Mouse (Mus musculus) stomach, embryonic 16.5 days (tissue): ENCODE measurements around the gene Rftn1. TPM values are rescaled to one million over a fixed set of nuclear protein-coding genes. Genes with fewer than 3 reads are reported as not detected.

Experiments used
- ATAC-seq: fragments of 200-750 bp; cut with Nextera tagmentation; 2 replicates; pipeline ENCODE4 v1.8.0; 2017; ENCODE audit warnings: moderate number of reproducible peaks, moderate TSS enrichment; ENCODE audit not compliant: insufficient read depth, low FRiP score
- H3K27ac ChIP-seq: fragments of 300-500 bp; sonication (generic); 2 replicates; pipeline ENCODE4 v1.5.1; 2014; ENCODE audit warnings: low read length
- H3K27me3 ChIP-seq: fragments of 300-500 bp; sonication (generic); 2 replicates; pipeline ENCODE4 v1.6.1; 2014; ENCODE audit warnings: low read length, control low read depth, mixed read lengths; ENCODE audit not compliant: control insufficient read depth, insufficient read depth
- H3K36me3 ChIP-seq: fragments of 300-500 bp; sonication (generic); 2 replicates; pipeline ENCODE4 v1.6.1; 2014; ENCODE audit warnings: low read length; ENCODE audit not compliant: control insufficient read depth, insufficient read depth
- H3K4me1 ChIP-seq: fragments of 300-500 bp; sonication (generic); 2 replicates; pipeline ENCODE4 v1.6.1; 2014; ENCODE audit warnings: low read length, control low read depth, mixed read lengths; ENCODE audit not compliant: control insufficient read depth, insufficient read depth
- H3K4me2 ChIP-seq: fragments of 300-500 bp; sonication (generic); 2 replicates; pipeline ENCODE4 v1.6.1; 2014; ENCODE audit warnings: low read depth, low read length, mixed read lengths
- H3K4me3 ChIP-seq: fragments of 300-500 bp; sonication (generic); replicated peaks from 2 replicates; pipeline ENCODE4 v1.5.1; 2014; ENCODE audit warnings: mild to moderate bottlenecking, low read length
- H3K9ac ChIP-seq: fragments of 300-500 bp; sonication (generic); 2 replicates; pipeline ENCODE4 v1.6.1; 2014; ENCODE audit warnings: low read length
- H3K9me3 ChIP-seq: fragments of 300-500 bp; sonication (generic); replicated peaks from 2 replicates; pipeline ENCODE4 v1.6.1; 2016; ENCODE audit warnings: low read length, control low read depth; ENCODE audit not compliant: control insufficient read depth
- WGBS: fragments of 180-500 bp; shearing (Covaris S2); extraction: QIAGEN DNeasy Blood & Tissue Kit; methylation state at CpG from one replicate; pipeline ENCODE4 v1.1.7; 2014; 5-methylcytosine and 5-hydroxymethylcytosine counted together
- polyA plus RNA-seq: library from polyadenylated mRNA; unstranded; fragments of >200 nt; fragmentation: Nextera tagmentation; extraction: Ambion mirVana; gene quantifications from 2 replicates; pipeline ENCODE4 v1.2.1, GENCODE M21; 2015

Rftn1 gene
- polyA plus RNA-seq, 1 experiment from 2014 or later = 12.9 TPM

GRCm38 (mm10) chr17:50006721-50007351 lies 183.6 kb downstream of the Rftn1 start:
- H3K27me3 ChIP-seq = no peaks in the 10 kb centered on the region
- H3K4me1 ChIP-seq = peaks cover 4% of the 10 kb centered on the region; the same call in 1 of the 2 replicates
- H3K36me3 ChIP-seq = no peaks in the 10 kb centered on the region
- peak; percentile 78 for ATAC-seq
- no peak overlapping the region for H3K27ac ChIP-seq
- no peaks in the 10 kb centered on the region for H3K9me3 ChIP-seq
- no peak overlapping the region for H3K9ac ChIP-seq
- WGBS = 25% methylated on average over 9 of the region's 9 CpGs
- H3K4me3 ChIP-seq = no peak overlapping the region
- no peak overlapping the region for H3K4me2 ChIP-seq

GRCm38 (mm10) chr17:50006338-50006720 lies 184.1 kb downstream of the Rftn1 start:
- H3K9me3 ChIP-seq = no peaks in the 10 kb centered on the region
- WGBS = 56% methylated on average over 7 of the region's 7 CpGs
- ATAC-seq = no peak
- H3K27ac ChIP-seq = no peak overlapping the region
- no peaks in the 10 kb centered on the region for H3K36me3 ChIP-seq
- H3K4me1 ChIP-seq = peaks cover 4% of the 10 kb centered on the region; the same call in 1 of the 2 replicates
- H3K27me3 ChIP-seq = no peaks in the 10 kb centered on the region
- H3K9ac ChIP-seq = no peak overlapping the region
- H3K4me2 ChIP-seq = no peak overlapping the region
- H3K4me3 ChIP-seq = no peak overlapping the region

GRCm38 (mm10) chr17:50003156-50003555 lies 187.3 kb downstream of the Rftn1 start:
- Histone ChIP-seq H3K9ac (no peak overlapping the region), H3K9me3 (no peaks in the 10 kb centered on the region), H3K36me3 (no peaks in the 10 kb centered on the region), H3K4me1 (peaks cover 4% of the 10 kb centered on the region; the same call in 1 of the 2 replicates), H3K27ac (no peak overlapping the region), H3K4me2 (no peak overlapping the region), H3K27me3 (no peaks in the 10 kb centered on the region), H3K4me3 (no peak overlapping the region)
- no peak for ATAC-seq
- 71% methylated on average over 4 of the region's 4 CpGs for WGBS

- ATAC-seq = no peak
These were observed 188.3 kb downstream of the Rftn1 start for GRCm38 (mm10) chr17:50002171-50002570.

GRCm38 (mm10) chr17:50001754-50002153 lies 188.7 kb downstream of the Rftn1 start:
- Histone ChIP-seq H3K27ac (no peak overlapping the region), H3K4me3 (no peak overlapping the region), H3K4me1 (no peaks in the 10 kb centered on the region), H3K9ac (no peak overlapping the region), H3K4me2 (no peak overlapping the region), H3K9me3 (no peaks in the 10 kb centered on the region), H3K27me3 (no peaks in the 10 kb centered on the region), H3K36me3 (no peaks in the 10 kb centered on the region)
- no peak for ATAC-seq

More at GRCm38 (mm10) chr17:50002171-50002570, 188.3 kb downstream of the Rftn1 start:
- Histone ChIP-seq H3K27me3 (no peaks in the 10 kb centered on the region), H3K36me3 (no peaks in the 10 kb centered on the region), H3K4me3 (no peak overlapping the region), H3K4me1 (peaks cover 3% of the 10 kb centered on the region; the same call in 1 of the 2 replicates), H3K9me3 (no peaks in the 10 kb centered on the region), H3K9ac (no peak overlapping the region), H3K4me2 (no peak overlapping the region), H3K27ac (no peak overlapping the region)
- 75% methylated on average over 3 of the region's 3 CpGs for WGBS

GRCm38 (mm10) chr17:50000580-50000979 lies 189.9 kb downstream of the Rftn1 start:
- no peak overlapping the region for H3K4me2 ChIP-seq
- H3K9ac ChIP-seq = no peak overlapping the region
- ATAC-seq = no peak
- no peaks in the 10 kb centered on the region for H3K27me3 ChIP-seq
- H3K4me1 ChIP-seq = no peaks in the 10 kb centered on the region
- no peaks in the 10 kb centered on the region for H3K9me3 ChIP-seq
- no peak overlapping the region for H3K4me3 ChIP-seq
- WGBS = 85% methylated on average over 3 of the region's 3 CpGs
- H3K27ac ChIP-seq = no peak overlapping the region
- H3K36me3 ChIP-seq = no peaks in the 10 kb centered on the region

GRCm38 (mm10) chr17:49996626-49997152 lies 193.8 kb downstream of the Rftn1 start:
- H3K27me3 ChIP-seq = no peaks in the 10 kb centered on the region
- no peak overlapping the region for H3K27ac ChIP-seq
- ATAC-seq = no peak
- H3K9ac ChIP-seq = no peak overlapping the region
- WGBS = 47% methylated on average over 5 of the region's 5 CpGs
- H3K9me3 ChIP-seq = no peaks in the 10 kb centered on the region
- no peak overlapping the region for H3K4me2 ChIP-seq
- no peak overlapping the region for H3K4me3 ChIP-seq
- H3K36me3 ChIP-seq = no peaks in the 10 kb centered on the region
- no peaks in the 10 kb centered on the region for H3K4me1 ChIP-seq

- Histone ChIP-seq H3K27ac (no peak overlapping the region), H3K4me3 (no peak overlapping the region), H3K27me3 (no peaks in the 10 kb centered on the region), H3K4me1 (no peaks in the 10 kb centered on the region), H3K9ac (no peak overlapping the region), H3K36me3 (no peaks in the 10 kb centered on the region), H3K9me3 (no peaks in the 10 kb centered on the region), H3K4me2 (no peak overlapping the region)
- ATAC-seq = no peak
- WGBS = 79% methylated on average over 6 of the region's 6 CpGs
These were observed 194.4 kb downstream of the Rftn1 start for GRCm38 (mm10) chr17:49996097-49996496.

- no peak overlapping the region for H3K27ac ChIP-seq
- H3K36me3 ChIP-seq = no peaks in the 10 kb centered on the region
- 84% methylated on average over 3 of the region's 3 CpGs for WGBS
- H3K4me2 ChIP-seq = no peak overlapping the region
- no peak overlapping the region for H3K4me3 ChIP-seq
- H3K27me3 ChIP-seq = no peaks in the 10 kb centered on the region
- H3K4me1 ChIP-seq = no peaks in the 10 kb centered on the region
- ATAC-seq = no peak
- no peak overlapping the region for H3K9ac ChIP-seq
- no peaks in the 10 kb centered on the region for H3K9me3 ChIP-seq
These were observed 195.2 kb downstream of the Rftn1 start for GRCm38 (mm10) chr17:49995226-49995625.
